Mouse (Mus musculus): ENCODE results near the gene Gm13276. TPM values are rescaled to one million over a fixed set of nuclear protein-coding genes. Genes with fewer than 3 reads are reported as not detected.
"Not testable (repeated sequence)": the region's sequence is repeated elsewhere in the genome, so short reads cannot be mapped to it uniquely, and the experiment has no call there.

Gene Gm13276
- polyA plus RNA-seq, 1 experiment from 2014 or later = not detected

- H3K36me3 ChIP-seq; H3K27me3 ChIP-seq; H3K9ac ChIP-seq; ATAC-seq (ENCODE audit: borderline replicate concordance, extremely low read depth, low FRiP score, low TSS enrichment); H3K9me3 ChIP-seq; H3K4me1 ChIP-seq; H3K4me2 ChIP-seq; H3K27ac ChIP-seq; H3K4me3 ChIP-seq: not testable (repeated sequence)
- no CpG with 5 or more reads among the region's 28 CpGs for WGBS
Observed at GRCm38 (mm10) chr4:88791250-88791649, 5.7 kb downstream of the Gm13276 start, which contains the start of gene Gm13278. Gm13278 (plus strand) TSS chr4:88791550.

GRCm38 (mm10) chr4:88793936-88794675 lies 8.6 kb downstream of the Gm13276 start, which contains the start of gene Gm13275:
Gm13275 (plus strand) TSS chr4:88794487.
- not testable (repeated sequence) for H3K36me3 ChIP-seq; ATAC-seq (ENCODE audit: borderline replicate concordance, extremely low read depth, low FRiP score, low TSS enrichment); H3K27ac ChIP-seq; H3K9ac ChIP-seq; H3K4me3 ChIP-seq; H3K9me3 ChIP-seq; H3K4me1 ChIP-seq; H3K27me3 ChIP-seq; H3K4me2 ChIP-seq
- 0% methylated on average over 10 of the region's 52 CpGs for WGBS

GRCm38 (mm10) chr4:88797097-88797496 lies 11.6 kb downstream of the Gm13276 start, which contains the start of gene Gm13279:
Gm13279 (plus strand) TSS chr4:88797397.
- not testable (repeated sequence) for H3K27ac ChIP-seq

GRCm38 (mm10) chr4:88799365-88799764 lies 13.9 kb downstream of the Gm13276 start, which contains the start of gene Gm13285:
Gm13285 (plus strand) TSS chr4:88799665.
- not testable (repeated sequence) for H3K9me3 ChIP-seq; ATAC-seq (ENCODE audit: borderline replicate concordance, extremely low read depth, low FRiP score, low TSS enrichment); H3K27me3 ChIP-seq; H3K4me2 ChIP-seq; H3K27ac ChIP-seq; H3K9ac ChIP-seq; H3K36me3 ChIP-seq; H3K4me1 ChIP-seq; H3K4me3 ChIP-seq
- 15% methylated on average over 6 of the region's 7 CpGs for WGBS

More at GRCm38 (mm10) chr4:88797097-88797496, 11.6 kb downstream of the Gm13276 start, which contains the start of gene Gm13279:
- H3K4me3 ChIP-seq; H3K4me2 ChIP-seq; H3K4me1 ChIP-seq; H3K36me3 ChIP-seq; H3K9ac ChIP-seq; H3K9me3 ChIP-seq; H3K27me3 ChIP-seq; ATAC-seq (ENCODE audit: borderline replicate concordance, extremely low read depth, low FRiP score, low TSS enrichment): not testable (repeated sequence)
- no CpG with 5 or more reads among the region's 28 CpGs for WGBS

GRCm38 (mm10) chr4:88802954-88803353 lies 17.4 kb downstream of the Gm13276 start, which contains the start of gene Gm13287:
Gm13287 (plus strand) TSS chr4:88803254.
- H3K27ac ChIP-seq = not testable (repeated sequence)
- H3K4me2 ChIP-seq = peak within 1 kb of the TSS; percentile 29; the same call in 1 of the 2 replicates

GRCm38 (mm10) chr4:88805231-88805630 lies 19.7 kb downstream of the Gm13276 start, which contains the start of gene Gm13288:
Gm13288 (plus strand) TSS chr4:88805531.
- not testable (repeated sequence) for H3K9me3 ChIP-seq; H3K9ac ChIP-seq; ATAC-seq (ENCODE audit: borderline replicate concordance, extremely low read depth, low FRiP score, low TSS enrichment); H3K27me3 ChIP-seq; H3K36me3 ChIP-seq; H3K4me1 ChIP-seq
- Histone ChIP-seq H3K27ac (0 out of 2 replicates have a peak within 1 kb of the TSS, but pooled peaks have one; percentile 63), H3K4me3 (peak within 1 kb of the TSS; percentile 25; the same call in 1 of the 2 replicates), H3K4me2 (peak within 1 kb of the TSS; percentile 38)
- WGBS = no CpG with 5 or more reads among the region's 8 CpGs

More at GRCm38 (mm10) chr4:88802954-88803353, 17.4 kb downstream of the Gm13276 start, which contains the start of gene Gm13287:
- no CpG with 5 or more reads among the region's 29 CpGs for WGBS
- H3K9ac ChIP-seq; H3K9me3 ChIP-seq; H3K27me3 ChIP-seq; H3K4me1 ChIP-seq; ATAC-seq (ENCODE audit: borderline replicate concordance, extremely low read depth, low FRiP score, low TSS enrichment); H3K4me3 ChIP-seq; H3K36me3 ChIP-seq: not testable (repeated sequence)

GRCm38 (mm10) chr4:88805761-88806160 lies 20.3 kb downstream of the Gm13276 start:
- not testable (repeated sequence) for H3K9ac ChIP-seq

GRCm38 (mm10) chr4:88815928-88816327 lies 30.4 kb downstream of the Gm13276 start, which contains the start of gene Ifna7:
Ifna7 (plus strand) TSS chr4:88816228.
- ATAC-seq (ENCODE audit: borderline replicate concordance, extremely low read depth, low FRiP score, low TSS enrichment) = no peak
- Histone ChIP-seq H3K27me3 (no peaks in the 10 kb centered on the region), H3K4me2 (no peak within 1 kb of the TSS), H3K36me3 (no peaks in the 10 kb centered on the region), H3K4me3 (no peak within 1 kb of the TSS), H3K9ac (no peak within 1 kb of the TSS), H3K4me1 (no peaks in the 10 kb centered on the region), H3K9me3 (no peaks in the 10 kb centered on the region), H3K27ac (no peak within 1 kb of the TSS)
- WGBS = 39% methylated on average over 3 of the region's 3 CpGs

More at GRCm38 (mm10) chr4:88805761-88806160, 20.3 kb downstream of the Gm13276 start:
- Histone ChIP-seq H3K4me2 (peak overlapping the region; percentile 38), H3K27ac (0 out of 2 replicates have a peak overlapping the region, but pooled peaks have one; percentile 63), H3K4me3 (peak overlapping the region; percentile 25; the same call in 1 of the 2 replicates)
- not testable (repeated sequence) for H3K4me1 ChIP-seq; ATAC-seq (ENCODE audit: borderline replicate concordance, extremely low read depth, low FRiP score, low TSS enrichment); H3K36me3 ChIP-seq; H3K9me3 ChIP-seq; H3K27me3 ChIP-seq
- 0% methylated on average over 12 of the region's 34 CpGs for WGBS

- no peak within 1 kb of the TSS for H3K27ac ChIP-seq
- no peaks in the 10 kb centered on the region for H3K9me3 ChIP-seq
- ATAC-seq (ENCODE audit: borderline replicate concordance, extremely low read depth, low FRiP score, low TSS enrichment) = no peak
- H3K27me3 ChIP-seq = no peaks in the 10 kb centered on the region
- H3K4me1 ChIP-seq = no peaks in the 10 kb centered on the region
- H3K36me3 ChIP-seq = no peaks in the 10 kb centered on the region
- 83% methylated on average over 1 of the region's 1 CpGs for WGBS
- H3K9ac ChIP-seq = no peak within 1 kb of the TSS
- H3K4me2 ChIP-seq = no peak within 1 kb of the TSS
- no peak within 1 kb of the TSS for H3K4me3 ChIP-seq
Observed at GRCm38 (mm10) chr4:88819659-88820058, 34.1 kb downstream of the Gm13276 start, which contains the start of gene Ifna11. Ifna11 (plus strand) TSS chr4:88819959.

GRCm38 (mm10) chr4:88822995-88823394 lies 37.5 kb downstream of the Gm13276 start:
- H3K27ac ChIP-seq = no peak overlapping the region
- H3K9ac ChIP-seq = no peak overlapping the region
- H3K4me3 ChIP-seq = no peak overlapping the region
- no peaks in the 10 kb centered on the region for H3K36me3 ChIP-seq
- H3K9me3 ChIP-seq = no peaks in the 10 kb centered on the region
- H3K4me1 ChIP-seq = no peaks in the 10 kb centered on the region
- WGBS = 22% methylated on average over 4 of the region's 4 CpGs
- H3K4me2 ChIP-seq = no peak overlapping the region
- no peak for ATAC-seq (ENCODE audit: borderline replicate concordance, extremely low read depth, low FRiP score, low TSS enrichment)
- no peaks in the 10 kb centered on the region for H3K27me3 ChIP-seq

GRCm38 (mm10) chr4:88827116-88827515 lies 41.6 kb downstream of the Gm13276 start, which contains the start of gene Ifna6:
Ifna6 (plus strand) TSS chr4:88827416.
- not testable (repeated sequence) for ATAC-seq (ENCODE audit: borderline replicate concordance, extremely low read depth, low FRiP score, low TSS enrichment); H3K4me2 ChIP-seq; H3K9me3 ChIP-seq; H3K27me3 ChIP-seq; H3K36me3 ChIP-seq; H3K4me3 ChIP-seq; H3K27ac ChIP-seq; H3K9ac ChIP-seq; H3K4me1 ChIP-seq

GRCm38 (mm10) chr4:88830523-88830922 lies 45.0 kb downstream of the Gm13276 start:
- no peak overlapping the region for H3K4me2 ChIP-seq
- no peaks in the 10 kb centered on the region for H3K9me3 ChIP-seq
- no peak overlapping the region for H3K4me3 ChIP-seq
- no peaks in the 10 kb centered on the region for H3K36me3 ChIP-seq
- 20% methylated on average over 4 of the region's 4 CpGs for WGBS
- ATAC-seq (ENCODE audit: borderline replicate concordance, extremely low read depth, low FRiP score, low TSS enrichment) = no peak
- no peak overlapping the region for H3K27ac ChIP-seq
- H3K4me1 ChIP-seq = no peaks in the 10 kb centered on the region
- H3K27me3 ChIP-seq = no peaks in the 10 kb centered on the region
- no peak overlapping the region for H3K9ac ChIP-seq

All from lung, embryonic 15.5 days (tissue).